Mouse (Mus musculus) cerebellum, adult 11-12 months (tissue): ENCODE measurements around the gene Mef2b.

Experiments
- DNase-seq: peaks from one replicate; pipeline ENCODE4 v3.0.0; 2022

Gene Mef2b

GRCm38 (mm10) chr8:70134931-70135330 is 4.6 kb upstream of the Mef2b start:
- DNase-seq = no peak

- no peak for DNase-seq
Observed at GRCm38 (mm10) chr8:70136591-70136990, 2.9 kb upstream of the Mef2b start.

DNA sequence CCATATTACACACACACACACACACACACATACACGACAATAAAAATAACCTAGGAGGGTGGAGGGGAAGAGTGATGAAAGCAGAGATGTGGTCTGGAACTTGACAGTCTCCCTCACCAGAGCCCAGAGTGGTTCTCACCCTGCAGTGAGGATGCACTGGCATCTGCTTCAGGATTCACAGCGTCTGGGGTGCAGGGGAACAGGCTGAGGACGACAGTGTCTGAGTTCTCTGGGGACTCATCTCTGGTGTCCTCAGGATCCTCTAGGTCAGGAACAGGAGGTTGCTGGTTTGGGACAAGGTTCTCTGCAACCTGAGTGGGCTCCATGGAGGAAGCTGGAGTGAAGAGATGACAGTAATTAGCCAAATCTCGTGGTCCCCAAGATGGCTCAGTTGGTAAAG is 1.6 kb upstream of the Mef2b start:
- DNase-seq = no peak

DNA sequence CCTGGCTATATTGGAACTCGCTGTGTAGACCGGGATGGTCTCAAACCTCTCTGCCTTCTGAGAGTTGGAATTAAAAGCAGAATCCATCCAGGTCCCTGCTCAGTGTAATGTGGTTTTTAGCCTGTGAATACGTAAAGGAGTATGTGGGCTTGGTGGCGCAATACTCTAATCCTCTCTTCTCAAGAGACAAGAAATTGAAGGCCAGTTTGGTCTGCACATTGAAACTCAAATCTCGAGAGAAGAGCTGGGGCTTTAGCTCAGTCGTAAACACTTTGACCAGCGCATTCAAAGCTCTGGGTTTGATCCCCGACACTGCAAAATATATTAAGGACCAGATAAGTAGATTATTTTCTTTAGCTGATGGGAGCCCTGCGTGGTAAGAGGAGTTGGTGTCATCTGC is 470 bp downstream of the Mef2b start:
- DNase-seq = no peak

- no peak for DNase-seq
Observed at GRCm38 (mm10) chr8:70147678-70148607, 8.4 kb downstream of the Mef2b start.

- DNase-seq = peak; percentile 15
Observed at GRCm38 (mm10) chr8:70150158-70150557, 10.6 kb downstream of the Mef2b start.

DNA sequence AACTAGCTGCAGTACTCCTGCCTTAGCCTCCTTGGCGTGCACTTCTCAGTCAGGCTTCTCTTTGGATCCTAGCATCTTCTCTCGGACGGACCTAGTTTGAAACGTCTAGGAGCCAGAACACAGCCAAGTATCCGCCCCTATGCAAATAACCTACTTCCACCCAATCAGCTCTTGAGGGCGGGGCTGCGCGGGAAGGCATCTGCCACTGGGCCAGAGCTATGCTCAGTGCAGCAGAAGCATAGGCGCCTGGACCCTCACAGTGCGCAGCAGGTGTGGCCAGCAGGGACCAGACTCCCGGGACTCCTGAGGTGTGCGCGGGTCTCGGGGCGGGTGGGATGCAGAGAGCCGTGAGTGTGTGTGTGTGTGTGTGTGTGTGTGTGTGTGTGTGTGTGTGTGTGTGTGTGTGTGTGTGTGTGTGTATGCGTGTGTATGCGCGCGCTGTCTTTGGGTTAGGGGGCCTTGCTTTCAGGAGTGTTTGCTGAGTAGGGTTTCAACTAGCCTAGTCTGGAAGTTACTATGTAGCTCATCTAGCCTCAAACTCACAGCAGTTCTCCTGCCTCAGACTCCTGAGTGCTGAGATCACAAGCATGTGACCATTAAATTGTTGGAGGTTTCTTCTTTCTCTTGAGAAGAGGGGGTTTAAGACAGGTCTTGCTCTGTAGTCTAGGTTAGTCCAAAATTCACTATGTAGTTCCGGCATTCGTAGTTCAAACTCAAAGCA is 13.2 kb downstream of the Mef2b start:
- DNase-seq = peak; percentile 15

GRCm38 (mm10) chr8:70157240-70157800 is 17.8 kb downstream of the Mef2b start:
- no peak for DNase-seq

- DNase-seq = no peak
Observed at GRCm38 (mm10) chr8:70158069-70158853, 18.8 kb downstream of the Mef2b start.

DNA sequence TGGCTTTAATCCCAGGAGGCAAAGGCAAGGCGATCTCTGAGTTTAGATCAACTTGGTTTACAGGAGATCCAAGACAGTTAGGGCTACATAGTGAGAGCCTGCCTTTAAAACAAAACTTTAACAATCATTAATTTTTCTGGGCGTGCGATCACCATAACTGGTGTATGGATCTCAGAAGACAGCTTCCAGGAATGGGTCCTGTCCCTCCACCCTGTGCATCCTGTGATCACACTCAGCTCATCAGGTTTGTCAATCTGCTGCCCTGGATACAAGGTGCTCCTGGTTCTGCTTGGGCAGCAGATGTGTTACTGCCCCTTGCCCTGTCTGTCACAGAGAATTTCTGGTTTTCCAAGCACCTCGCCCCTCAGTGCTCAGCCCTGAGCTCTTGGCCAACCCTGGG is 19.7 kb downstream of the Mef2b start:
- no peak for DNase-seq

GRCm38 (mm10) chr8:70160015-70160414 is 20.5 kb downstream of the Mef2b start:
- DNase-seq = no peak

DNA sequence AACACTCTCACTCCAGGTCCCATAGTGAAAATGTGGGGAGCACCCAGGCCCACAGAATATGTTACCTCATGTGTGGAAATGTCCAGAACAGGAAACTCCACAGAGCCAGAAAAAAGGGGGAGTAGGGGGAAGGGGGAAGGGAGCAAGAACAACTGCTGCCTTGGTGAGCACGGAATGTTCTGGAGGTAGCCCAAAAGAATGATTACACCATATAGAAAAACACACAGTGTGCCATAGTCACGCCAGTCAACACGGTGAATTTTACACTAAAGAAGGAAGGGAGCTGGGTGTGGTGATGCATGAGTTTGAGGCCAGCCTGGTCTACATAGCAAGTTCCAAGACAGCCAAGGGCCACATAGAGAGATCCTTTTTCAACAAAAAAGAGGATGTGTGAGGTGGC is 23.8 kb downstream of the Mef2b start:
- DNase-seq = no peak

GRCm38 (mm10) chr8:70166504-70167110 is 27.1 kb downstream of the Mef2b start:
- DNase-seq = peak; percentile 48

- no peak for DNase-seq
Observed at GRCm38 (mm10) chr8:70170116-70170515, 30.6 kb downstream of the Mef2b start.

DNA sequence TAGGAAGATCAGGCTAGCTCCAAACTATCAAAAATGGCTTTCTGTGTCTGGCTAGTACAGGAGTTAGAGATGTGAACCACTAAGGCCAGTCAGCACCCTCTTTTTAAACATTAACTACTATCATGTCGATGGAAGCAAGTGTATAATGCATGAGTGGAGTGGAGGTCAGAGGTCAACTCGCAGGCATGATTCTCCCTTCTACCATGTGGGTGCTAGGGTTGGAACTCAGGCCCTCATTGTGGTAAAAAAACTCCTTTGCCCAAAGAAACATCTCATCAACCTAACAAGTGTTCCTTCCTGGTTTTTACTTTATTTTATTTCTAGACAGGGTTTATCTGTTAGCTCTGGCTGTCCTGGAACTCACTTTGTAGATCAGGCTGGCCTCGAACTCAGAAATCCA is 31.2 kb downstream of the Mef2b start:
- no peak for DNase-seq

- DNase-seq = peak; percentile 36
Observed at GRCm38 (mm10) chr8:70171240-70171639, 31.7 kb downstream of the Mef2b start.

DNA sequence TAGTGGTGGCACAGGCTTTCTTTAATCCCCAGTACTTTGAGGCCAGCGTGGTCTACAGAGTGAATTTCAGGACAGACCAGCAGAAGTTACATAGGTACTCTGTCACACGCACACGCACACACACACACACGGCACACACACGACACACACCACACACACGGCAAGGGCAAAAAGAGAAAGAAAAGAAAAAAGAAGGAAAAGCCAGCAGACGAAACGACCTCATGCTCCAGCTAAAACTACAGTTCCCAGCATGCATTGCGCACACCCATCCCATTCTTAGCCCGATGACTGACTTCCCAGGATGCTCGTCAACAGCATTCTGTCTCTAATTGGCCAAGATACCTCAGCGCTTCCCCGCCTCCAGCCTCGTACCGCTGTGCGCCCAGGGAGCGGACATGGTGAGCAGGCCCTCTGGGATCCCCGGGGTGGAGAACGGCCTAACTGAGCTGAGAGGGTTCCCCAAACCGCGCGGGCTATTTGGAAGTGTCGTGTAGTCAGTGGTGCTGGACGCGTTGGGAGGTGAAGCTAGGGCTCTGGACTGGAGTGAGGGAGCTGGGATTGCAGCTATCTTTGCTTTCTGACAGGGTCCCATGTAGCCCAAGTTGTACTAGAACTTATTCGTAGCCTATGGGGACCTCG is 32.7 kb downstream of the Mef2b start, which contains the start of gene Tmem161a:
Gene Tmem161a, plus strand, starts transcription at position 314 of the 639 bp plus-strand sequence.
- DNase-seq = peak; percentile 92

- DNase-seq = no peak
Observed at GRCm38 (mm10) chr8:70173320-70173719, 33.8 kb downstream of the Mef2b start.

GRCm38 (mm10) chr8:70174079-70174478 is 34.6 kb downstream of the Mef2b start:
- no peak for DNase-seq

- DNase-seq = no peak
Observed at GRCm38 (mm10) chr8:70178231-70178630, 38.7 kb downstream of the Mef2b start.

GRCm38 (mm10) chr8:70179082-70179481 is 39.6 kb downstream of the Mef2b start:
- DNase-seq = no peak
